Mouse (Mus musculus): ENCODE results near the gene Guf1.

Guf1 gene

DNA sequence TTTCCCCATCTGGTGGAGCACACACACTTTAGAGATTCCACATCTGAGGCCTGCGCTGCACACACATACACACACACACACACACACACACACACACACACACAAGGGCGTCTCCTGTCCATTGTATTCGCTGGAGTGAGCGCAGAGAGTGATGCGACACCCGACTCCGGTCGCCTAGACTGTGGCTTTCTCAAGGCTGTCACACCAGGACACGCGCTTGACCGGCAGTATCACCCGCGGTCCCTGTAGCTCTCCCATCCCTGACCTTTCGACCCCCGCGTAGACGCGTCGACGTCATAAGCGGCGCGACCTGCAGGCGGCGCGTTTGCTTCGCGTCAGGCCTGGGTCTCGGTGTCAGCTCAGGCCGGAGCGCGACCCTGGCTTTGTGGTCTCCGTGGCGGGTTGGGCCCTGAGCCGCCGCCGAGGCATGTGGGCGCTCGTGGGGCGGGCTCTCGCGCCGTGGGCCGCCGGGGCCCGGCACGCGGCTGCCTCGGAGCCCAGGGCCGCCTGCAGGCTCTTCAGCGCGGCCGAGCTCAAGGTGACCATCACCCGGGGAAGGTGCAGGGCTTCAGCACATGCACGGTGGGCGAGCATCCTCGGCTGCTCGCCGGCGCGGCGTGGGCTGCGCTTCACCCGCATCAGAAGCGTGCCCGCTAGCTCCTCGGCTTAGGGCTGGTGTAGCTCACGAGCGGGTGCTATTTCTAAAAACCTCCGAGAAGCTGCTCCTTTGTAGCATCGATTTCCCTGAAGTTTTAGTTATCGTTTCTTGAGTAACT, at the start of gene Guf1:
TSS of gene Guf1 (plus strand) at position 296 of the 776 bp plus-strand sequence.
- DNase-seq = peak; percentile 97

DNA sequence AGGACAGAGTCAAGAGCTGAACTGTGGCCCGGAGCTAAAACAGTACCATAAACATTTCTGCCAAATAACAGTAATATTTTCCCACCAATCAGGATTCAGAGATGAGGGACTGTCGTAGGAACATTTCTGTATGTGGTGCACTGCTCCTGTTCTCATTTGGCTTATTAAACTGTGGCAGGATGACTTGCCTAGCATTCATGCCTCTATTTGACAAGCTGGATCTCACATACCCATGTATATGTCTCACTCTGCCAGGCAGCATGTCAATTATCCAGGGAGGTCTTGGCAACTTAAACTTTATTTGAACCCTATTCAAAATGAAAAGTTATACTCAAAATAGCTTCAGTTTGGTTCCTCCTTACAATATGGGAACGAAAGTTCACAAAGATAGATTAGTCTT, 49.7 kb upstream of the Guf1 start:
- DNase-seq = no peak

DNA sequence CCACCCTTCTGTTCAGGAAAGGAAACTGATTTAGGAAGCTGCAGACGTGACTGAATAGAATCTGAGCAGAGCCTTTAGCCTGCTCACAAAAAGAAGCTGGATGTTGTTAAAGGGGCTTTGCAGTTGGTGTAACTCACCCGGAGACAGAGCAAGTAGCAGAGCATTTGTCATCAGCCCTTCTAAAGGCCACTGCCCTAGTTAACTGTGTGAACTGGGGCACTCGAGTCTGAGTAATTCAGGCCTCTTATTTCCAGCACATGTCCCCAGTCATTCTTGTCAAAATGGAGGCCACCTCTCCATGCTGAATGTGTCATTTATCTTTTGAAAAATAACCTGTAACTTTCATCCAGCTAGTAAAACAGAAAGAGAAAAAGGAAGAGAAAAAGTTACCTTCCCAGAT, 45.1 kb upstream of the Guf1 start:
- DNase-seq = no peak

DNA sequence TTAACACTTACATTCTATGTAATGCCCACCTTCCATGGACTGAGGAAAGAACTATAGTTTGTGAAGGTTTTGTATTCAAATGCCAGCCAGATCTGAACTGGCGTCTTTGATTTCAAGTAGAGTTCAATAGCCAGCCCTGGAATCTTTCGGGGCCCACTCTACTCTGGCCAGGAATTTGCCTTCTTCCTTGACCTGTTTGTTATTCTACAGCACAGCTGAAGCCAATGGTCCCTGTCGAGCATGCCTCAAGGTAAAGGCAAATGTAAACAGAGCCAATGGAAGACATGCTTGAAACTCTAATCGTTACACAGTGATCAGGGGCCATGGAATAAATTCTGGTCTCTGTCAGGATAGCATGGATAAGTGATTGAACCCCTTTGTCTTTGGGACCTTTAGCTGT, 44.5 kb upstream of the Guf1 start:
- DNase-seq = no peak

DNA sequence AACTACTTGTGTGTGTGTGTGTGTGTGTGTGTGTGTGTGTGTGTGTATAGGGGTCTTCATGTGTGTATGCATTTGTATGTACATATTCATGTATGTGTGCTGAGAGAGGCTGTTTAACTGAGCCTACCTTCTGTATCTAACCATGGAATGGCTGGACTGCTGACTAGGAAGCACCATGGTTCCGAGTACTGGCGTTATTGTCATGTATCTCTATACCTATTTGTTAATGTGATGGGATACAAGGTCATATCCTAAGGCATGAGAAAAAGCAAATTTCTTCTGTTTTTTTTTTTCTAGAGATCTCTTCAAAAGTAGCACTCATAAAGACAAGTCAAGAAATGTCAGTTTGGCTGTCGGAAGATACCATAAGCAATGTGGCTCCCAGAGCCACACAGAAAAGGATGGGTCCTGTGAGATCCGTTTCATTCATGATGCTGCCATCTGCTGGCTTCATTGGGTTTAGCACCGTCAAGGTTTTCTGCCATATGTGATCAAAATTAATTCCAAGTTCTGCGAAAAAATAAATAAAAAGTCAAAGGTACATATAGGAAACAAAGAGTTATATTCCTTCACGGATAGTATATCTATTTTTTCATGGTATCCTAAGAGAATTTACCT, 36.0 kb upstream of the Guf1 start:
- peak; percentile 77 for DNase-seq

DNA sequence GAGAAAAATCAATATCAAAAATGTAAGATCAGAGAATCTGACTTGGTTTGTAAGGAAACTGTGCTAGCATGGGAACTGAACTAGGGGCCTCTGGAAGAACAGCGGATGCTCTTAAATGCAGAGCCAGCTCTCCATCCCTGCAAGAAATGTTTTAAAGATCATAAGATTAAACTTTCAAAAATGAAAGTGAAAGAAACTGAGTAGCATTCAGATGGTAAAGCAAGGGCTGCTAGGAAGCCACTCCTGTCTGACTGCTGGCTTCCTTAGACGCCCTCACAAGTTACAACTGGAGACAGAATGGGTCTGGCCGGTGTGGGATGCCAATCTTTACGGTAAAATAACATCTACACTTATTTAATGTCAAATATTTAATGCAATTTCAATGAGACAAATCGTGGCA, 34.7 kb upstream of the Guf1 start:
- DNase-seq = no peak

DNA sequence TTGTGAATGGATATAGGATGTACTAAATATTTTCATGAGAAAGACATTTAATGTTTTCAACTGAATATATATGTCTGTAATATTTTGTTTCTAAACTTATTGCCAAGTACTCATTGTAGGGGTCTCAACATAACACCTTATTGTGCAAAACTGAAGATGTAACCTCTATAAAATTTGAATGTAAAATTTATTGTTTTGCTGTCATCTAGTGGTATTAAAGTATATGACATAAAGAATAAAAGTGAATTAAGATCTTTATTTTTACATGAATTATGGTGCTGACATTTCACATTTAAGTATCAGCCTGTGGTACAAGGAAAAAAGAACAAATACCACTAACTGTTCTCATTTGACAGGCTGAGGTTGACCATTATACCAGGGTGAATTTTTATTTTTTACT, 32.8 kb upstream of the Guf1 start:
- no peak for DNase-seq

DNA sequence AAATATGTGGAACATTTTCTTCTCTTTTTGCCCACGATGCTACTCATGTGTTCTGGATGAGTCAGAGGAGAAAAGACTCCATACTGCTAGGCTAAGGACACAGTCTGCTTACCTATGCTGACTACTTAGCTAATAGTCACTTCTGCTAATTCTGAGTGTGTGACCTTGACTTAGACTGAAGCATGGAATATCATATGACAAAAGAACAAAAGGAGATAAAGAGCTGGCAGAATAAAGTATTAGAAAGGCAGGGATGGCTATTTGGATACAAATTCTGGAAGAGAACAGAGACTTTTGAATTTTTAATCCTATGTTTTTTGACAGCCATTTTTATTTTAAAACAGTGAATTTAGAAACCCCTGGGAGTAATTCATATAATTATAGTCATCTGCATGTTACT, 15.0 kb upstream of the Guf1 start:
- no peak for DNase-seq

DNA sequence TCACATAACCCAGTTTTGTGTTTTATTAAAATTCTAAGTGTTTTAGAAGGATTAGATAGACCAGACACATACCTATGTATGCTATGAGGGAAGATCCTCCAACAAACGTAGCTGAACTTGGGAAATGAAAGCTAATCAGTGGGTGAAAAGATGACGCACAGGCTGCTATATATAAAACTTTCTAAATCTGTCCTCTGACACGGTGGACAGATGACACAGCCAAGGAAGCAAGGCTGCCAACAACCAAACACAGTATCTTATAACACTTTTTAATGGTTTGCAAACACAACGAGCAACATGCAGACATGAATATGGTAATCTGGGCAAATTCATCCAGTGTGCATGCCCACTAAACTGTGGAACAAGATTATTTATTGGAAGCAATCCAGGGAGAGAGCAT, 14.2 kb upstream of the Guf1 start, which contains the start of gene Yipf7:
TSS of gene Yipf7 (minus strand) at position 160 of the 400 bp plus-strand sequence.
- DNase-seq = peak; percentile 73

DNA sequence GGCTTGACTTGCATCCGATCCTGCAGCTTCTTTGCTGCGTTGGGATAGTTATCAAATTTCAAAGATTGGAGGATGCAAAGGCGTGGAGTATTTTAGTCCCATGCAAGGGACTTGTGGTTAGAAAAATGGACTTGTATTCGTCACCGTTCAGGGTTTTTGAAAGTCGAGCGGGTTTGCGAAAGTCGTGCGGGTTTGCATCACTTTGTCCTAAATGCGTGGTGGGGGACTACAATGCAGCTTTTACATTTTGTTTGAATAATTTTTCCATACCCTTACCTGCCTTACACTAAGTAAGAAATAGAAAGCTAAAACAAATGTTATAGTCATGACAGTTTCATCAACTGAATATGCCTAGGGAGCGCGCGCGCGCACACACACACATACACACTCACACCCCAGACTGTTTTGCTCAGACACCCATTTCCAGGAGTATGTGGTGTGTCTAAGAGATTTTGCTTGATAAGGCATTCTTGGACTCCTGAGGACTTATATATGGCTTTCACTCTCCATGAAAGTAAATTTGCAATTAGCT, 747 bp downstream of the Guf1 start:
- peak; percentile 34 for DNase-seq

DNA sequence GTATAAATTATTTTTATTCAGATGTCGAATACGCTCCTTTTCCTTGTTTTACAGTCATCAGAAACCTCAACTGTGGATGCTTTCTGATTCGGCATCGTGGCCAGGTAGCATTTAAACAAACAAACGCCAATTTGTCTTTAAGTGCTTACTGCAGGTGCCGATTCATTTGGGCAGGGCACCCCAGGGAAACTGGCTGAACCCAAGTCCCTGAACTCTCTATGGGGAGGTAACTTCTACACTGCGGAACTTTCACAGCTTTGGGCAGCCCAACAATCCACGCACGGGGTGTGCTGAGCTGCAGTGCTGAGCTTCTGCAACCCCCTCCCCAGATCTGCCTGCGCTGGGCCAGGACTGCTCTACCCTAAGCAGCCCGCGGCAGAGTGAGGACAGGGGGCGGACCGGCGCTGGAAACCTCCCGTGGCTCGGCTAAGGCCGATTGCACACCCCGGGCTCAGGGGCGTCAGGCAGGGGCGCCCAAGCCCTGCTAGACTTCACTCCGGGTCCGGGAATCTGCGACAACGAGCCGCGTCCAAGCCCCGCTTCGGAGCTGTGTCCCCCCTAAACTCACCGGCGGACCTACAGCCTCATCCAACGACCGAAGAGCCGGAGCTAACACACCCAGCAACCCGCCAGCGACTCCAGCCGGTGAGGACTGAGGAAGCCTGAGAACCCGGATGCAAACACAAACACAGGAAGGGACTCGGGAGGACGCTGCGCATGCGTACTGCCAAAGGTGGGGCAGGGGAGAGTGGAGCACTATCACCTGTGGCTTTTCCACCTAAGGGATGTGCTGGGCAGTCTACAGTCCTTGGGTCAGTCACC, 35.1 kb downstream of the Guf1 start, which contains the start of gene Gnpda2:
TSS of gene Gnpda2 (minus strand) at position 701 of the 822 bp plus-strand sequence.
- peak; percentile 90 for DNase-seq

DNA sequence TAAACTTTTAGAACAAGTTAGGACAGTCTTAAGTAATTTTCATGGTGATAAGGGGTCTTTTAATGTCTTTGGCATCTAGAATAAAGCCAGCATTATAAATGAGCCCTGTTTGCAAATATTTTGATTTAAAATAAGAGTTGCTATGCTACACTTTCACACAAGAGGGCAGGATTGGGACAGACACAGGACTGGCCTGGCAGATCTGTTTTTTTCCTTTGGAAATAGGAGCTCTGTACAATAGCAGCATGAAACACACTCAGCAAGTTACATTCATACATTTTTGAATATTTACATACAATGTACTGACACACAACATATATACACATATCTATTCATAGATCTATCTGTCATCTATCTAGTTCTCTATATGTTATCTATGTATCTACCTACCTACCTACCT, 44.3 kb downstream of the Guf1 start:
- no peak for DNase-seq

DNA sequence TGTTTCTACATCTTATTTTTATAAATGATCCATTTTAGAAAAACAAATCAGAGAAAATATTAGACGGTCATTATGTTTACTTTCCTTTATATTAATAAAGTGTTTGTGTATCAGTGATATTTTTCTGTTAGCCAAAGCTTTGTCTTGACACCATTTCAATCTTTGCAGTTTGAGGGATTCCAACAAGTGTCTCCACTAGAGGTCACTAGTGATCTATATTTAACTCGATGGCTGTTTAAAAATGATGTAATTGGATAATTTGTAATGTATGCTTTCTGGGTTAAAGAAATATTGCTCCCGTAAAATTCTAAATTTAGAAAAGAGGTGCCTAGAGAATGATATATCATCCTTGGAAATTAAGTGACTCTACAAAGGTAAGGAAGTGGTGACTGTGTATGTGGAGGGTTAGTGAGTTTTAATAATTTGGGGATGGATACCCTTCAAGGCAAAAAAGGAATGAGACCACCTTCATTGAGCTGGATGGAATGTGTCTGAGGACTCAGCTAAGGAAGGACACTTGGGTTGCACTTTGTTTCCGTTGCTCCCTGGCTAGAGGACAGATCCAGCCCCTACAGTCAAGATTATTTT, 56.6 kb downstream of the Guf1 start:
- peak; percentile 25 for DNase-seq

DNA sequence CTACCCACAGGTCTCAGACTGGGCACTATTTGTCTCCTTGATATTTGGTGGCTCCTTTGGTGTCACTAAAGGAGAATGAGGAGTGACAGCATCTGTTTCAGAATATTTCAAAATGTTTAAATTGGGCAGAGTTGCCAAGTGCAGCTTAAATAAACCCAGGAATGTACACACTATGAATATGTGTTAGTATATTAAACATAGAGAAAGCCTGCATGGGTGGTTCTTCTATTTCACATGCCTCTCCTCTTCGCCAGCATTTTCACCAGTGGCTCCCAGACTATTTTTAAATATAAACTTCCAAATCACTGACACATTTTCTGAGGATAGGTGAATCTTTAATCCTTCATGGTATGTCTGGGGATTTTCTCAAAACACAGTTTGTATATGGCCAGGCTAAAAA, 64.2 kb downstream of the Guf1 start:
- DNase-seq = no peak
